Mouse (Mus musculus) midbrain, embryonic 11.5 days (tissue): ENCODE data around the gene Rgsl1. TPM values are rescaled to one million over a fixed set of nuclear protein-coding genes. Genes with fewer than 3 reads are reported as not detected.

ENCODE experiments used
- ATAC-seq: fragments of 200-750 bp; cut with Nextera tagmentation; 2 replicates; pipeline ENCODE4 v1.8.0; 2017; ENCODE audit warnings: moderate TSS enrichment, moderate library complexity; ENCODE audit not compliant: low FRiP score
- DNase-seq: peaks from one replicate; pipeline ENCODE4 v3.0.0; 2015; ENCODE audit warnings: low spot score; ENCODE audit errors: missing footprints
- H3K27ac ChIP-seq: fragments of 300-500 bp; sonication (generic); 2 replicates; pipeline ENCODE4 v1.5.1; 2014; ENCODE audit warnings: low read depth, low read length
- H3K27me3 ChIP-seq: fragments of 300-500 bp; sonication (generic); 2 replicates; pipeline ENCODE4 v1.6.1; 2014; ENCODE audit warnings: mild to moderate bottlenecking, low read length, moderate library complexity, mixed read lengths; ENCODE audit not compliant: control insufficient read depth, insufficient read depth
- H3K36me3 ChIP-seq: fragments of 300-500 bp; sonication (generic); 2 replicates; pipeline ENCODE4 v1.6.1; 2014; ENCODE audit warnings: mild to moderate bottlenecking, low read length, moderate library complexity, mixed read lengths; ENCODE audit not compliant: control insufficient read depth, insufficient read depth
- H3K4me1 ChIP-seq: fragments of 300-500 bp; sonication (generic); 2 replicates; pipeline ENCODE4 v1.6.1; 2014; ENCODE audit warnings: low read length; ENCODE audit not compliant: control insufficient read depth, insufficient read depth
- H3K4me2 ChIP-seq: fragments of 300-500 bp; sonication (generic); 2 replicates; pipeline ENCODE4 v1.6.1; 2014; ENCODE audit warnings: mild to moderate bottlenecking, moderate library complexity
- H3K4me3 ChIP-seq: fragments of 300-500 bp; sonication (generic); 2 replicates; pipeline ENCODE4 v1.5.1; 2014; ENCODE audit warnings: low read depth, low read length
- H3K9ac ChIP-seq: fragments of 300-500 bp; sonication (generic); 2 replicates; pipeline ENCODE4 v1.6.1; 2014; ENCODE audit warnings: low read length
- H3K9me3 ChIP-seq: fragments of 300-500 bp; sonication (generic); 2 replicates; pipeline ENCODE4 v1.6.1; 2016; ENCODE audit warnings: low read length; ENCODE audit not compliant: control insufficient read depth
- WGBS: fragments of 180-500 bp; shearing (Covaris S2); extraction: QIAGEN DNeasy Blood & Tissue Kit; methylation state at CpG from one replicate; pipeline ENCODE4 v1.1.7; 2014; 5-methylcytosine and 5-hydroxymethylcytosine counted together
- polyA plus RNA-seq: library from polyadenylated mRNA; unstranded; fragments of >200 nt; fragmentation: Nextera tagmentation; extraction: Ambion mirVana; gene quantifications from 2 replicates; pipeline ENCODE4 v1.2.1, GENCODE M21; 2014

The Rgsl1 gene
- polyA plus RNA-seq, 1 experiment from 2014 or later, result not detected

GRCm38 (mm10) chr1:153794241-153794640 lies 49.7 kb downstream of the Rgsl1 start:
- H3K9ac ChIP-seq, result no peak overlapping the region
- no peaks in the 10 kb centered on the region for H3K4me1 ChIP-seq
- 91% methylated on average over 3 of the region's 3 CpGs for WGBS
- H3K9me3 ChIP-seq, result no peaks in the 10 kb centered on the region
- H3K36me3 ChIP-seq, result no peaks in the 10 kb centered on the region
- ATAC-seq (no peak), DNase-seq (no peak)
- H3K4me2 ChIP-seq, result no peak overlapping the region
- H3K4me3 ChIP-seq, result no peak overlapping the region
- H3K27me3 ChIP-seq, result no peaks in the 10 kb centered on the region
- no peak overlapping the region for H3K27ac ChIP-seq

- DNase-seq (no peak), ATAC-seq (no peak)
- Histone ChIP-seq H3K4me1 (no peaks in the 10 kb centered on the region), H3K4me3 (no peak overlapping the region), H3K9me3 (no peaks in the 10 kb centered on the region), H3K4me2 (no peak overlapping the region), H3K9ac (no peak overlapping the region), H3K36me3 (no peaks in the 10 kb centered on the region), H3K27me3 (no peaks in the 10 kb centered on the region), H3K27ac (no peak overlapping the region)
- WGBS, result 66% methylated on average over 2 of the region's 2 CpGs
Observed at GRCm38 (mm10) chr1:153790708-153791107, 53.2 kb downstream of the Rgsl1 start.

- Histone ChIP-seq H3K4me1 (no peaks in the 10 kb centered on the region), H3K36me3 (no peaks in the 10 kb centered on the region), H3K27ac (no peak overlapping the region), H3K9ac (no peak overlapping the region), H3K27me3 (no peaks in the 10 kb centered on the region), H3K9me3 (no peaks in the 10 kb centered on the region), H3K4me2 (no peak overlapping the region), H3K4me3 (no peak overlapping the region)
- 74% methylated on average over 4 of the region's 4 CpGs for WGBS
- ATAC-seq (no peak), DNase-seq (no peak)
Observed at GRCm38 (mm10) chr1:153785608-153786007, 58.3 kb downstream of the Rgsl1 start.

- ATAC-seq (no peak), DNase-seq (no peak)
- Histone ChIP-seq H3K9ac (no peak overlapping the region), H3K27ac (no peak overlapping the region), H3K4me2 (no peak overlapping the region), H3K36me3 (no peaks in the 10 kb centered on the region), H3K9me3 (no peaks in the 10 kb centered on the region), H3K27me3 (no peaks in the 10 kb centered on the region), H3K4me3 (no peak overlapping the region), H3K4me1 (no peaks in the 10 kb centered on the region)
- WGBS, result 53% methylated on average over 1 of the region's 1 CpGs
Observed at GRCm38 (mm10) chr1:153783339-153783738, 60.6 kb downstream of the Rgsl1 start.

GRCm38 (mm10) chr1:153778205-153778604 lies 65.7 kb downstream of the Rgsl1 start:
- ATAC-seq, result no peak
- Histone ChIP-seq H3K36me3 (no peaks in the 10 kb centered on the region), H3K9me3 (no peaks in the 10 kb centered on the region), H3K4me3 (no peak overlapping the region), H3K9ac (no peak overlapping the region), H3K27ac (no peak overlapping the region), H3K27me3 (no peaks in the 10 kb centered on the region), H3K4me2 (no peak overlapping the region), H3K4me1 (no peaks in the 10 kb centered on the region)
- 87% methylated on average over 10 of the region's 10 CpGs for WGBS
- no peak for DNase-seq

GRCm38 (mm10) chr1:153776257-153776656 lies 67.7 kb downstream of the Rgsl1 start:
- H3K27me3 ChIP-seq, result no peaks in the 10 kb centered on the region
- H3K4me2 ChIP-seq, result no peak overlapping the region
- 95% methylated on average over 7 of the region's 7 CpGs for WGBS
- no peaks in the 10 kb centered on the region for H3K4me1 ChIP-seq
- H3K9me3 ChIP-seq, result no peaks in the 10 kb centered on the region
- H3K9ac ChIP-seq, result no peak overlapping the region
- H3K4me3 ChIP-seq, result no peak overlapping the region
- ATAC-seq (no peak), DNase-seq (no peak)
- no peaks in the 10 kb centered on the region for H3K36me3 ChIP-seq
- no peak overlapping the region for H3K27ac ChIP-seq

- no peaks in the 10 kb centered on the region for H3K27me3 ChIP-seq
- no peaks in the 10 kb centered on the region for H3K36me3 ChIP-seq
- H3K9ac ChIP-seq, result no peak overlapping the region
- H3K4me3 ChIP-seq, result no peak overlapping the region
- WGBS, result 86% methylated on average over 6 of the region's 6 CpGs
- no peaks in the 10 kb centered on the region for H3K9me3 ChIP-seq
- H3K27ac ChIP-seq, result no peak overlapping the region
- H3K4me2 ChIP-seq, result no peak overlapping the region
- ATAC-seq (no peak), DNase-seq (no peak)
- H3K4me1 ChIP-seq, result no peaks in the 10 kb centered on the region
Observed at GRCm38 (mm10) chr1:153775174-153775573, 68.8 kb downstream of the Rgsl1 start.

GRCm38 (mm10) chr1:153770776-153771167 lies 73.2 kb downstream of the Rgsl1 start:
- no peaks in the 10 kb centered on the region for H3K4me1 ChIP-seq
- H3K4me2 ChIP-seq, result no peak overlapping the region
- no peaks in the 10 kb centered on the region for H3K27me3 ChIP-seq
- no peak overlapping the region for H3K27ac ChIP-seq
- WGBS, result 86% methylated on average over 1 of the region's 1 CpGs
- H3K9me3 ChIP-seq, result no peaks in the 10 kb centered on the region
- H3K4me3 ChIP-seq, result no peak overlapping the region
- no peak overlapping the region for H3K9ac ChIP-seq
- no peaks in the 10 kb centered on the region for H3K36me3 ChIP-seq
- no peak for DNase-seq
- no peak for ATAC-seq

- Histone ChIP-seq H3K9ac (no peak overlapping the region), H3K9me3 (no peaks in the 10 kb centered on the region), H3K27ac (no peak overlapping the region), H3K4me1 (no peaks in the 10 kb centered on the region), H3K36me3 (no peaks in the 10 kb centered on the region), H3K4me3 (no peak overlapping the region), H3K4me2 (no peak overlapping the region), H3K27me3 (no peaks in the 10 kb centered on the region)
- ATAC-seq (no peak), DNase-seq (no peak)
- WGBS, result 80% methylated on average over 10 of the region's 10 CpGs
Observed at GRCm38 (mm10) chr1:153769998-153770775, 73.8 kb downstream of the Rgsl1 start.
